Mouse (Mus musculus): ENCODE data around the gene Ctsh.
"Not testable (repeated sequence)": the region's sequence is repeated elsewhere in the genome, so short reads cannot be mapped to it uniquely, and the experiment has no call there.

Gene Ctsh

DNA sequence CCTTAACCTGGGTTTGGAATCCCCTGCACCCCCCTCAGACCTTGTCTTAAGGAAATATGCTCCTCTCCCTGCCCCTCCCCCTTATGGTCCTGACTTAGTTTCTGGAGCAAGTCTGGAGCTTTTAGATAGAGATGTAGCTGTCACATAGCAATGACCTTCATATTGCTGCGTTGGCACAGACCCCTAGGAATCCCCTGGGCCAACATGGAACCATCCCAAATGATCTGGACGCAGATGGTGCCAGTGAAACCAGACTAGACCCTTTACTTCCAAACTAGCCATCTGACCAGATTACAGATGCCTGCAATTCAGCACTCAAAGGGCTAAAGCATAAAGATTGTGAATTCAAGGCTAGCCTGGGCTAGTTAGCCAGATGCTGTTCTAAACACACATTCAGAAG is 2.8 kb downstream of the Ctsh start:
- no peak for DNase-seq (ENCODE audit: low spot score in 2 of 2)

DNA sequence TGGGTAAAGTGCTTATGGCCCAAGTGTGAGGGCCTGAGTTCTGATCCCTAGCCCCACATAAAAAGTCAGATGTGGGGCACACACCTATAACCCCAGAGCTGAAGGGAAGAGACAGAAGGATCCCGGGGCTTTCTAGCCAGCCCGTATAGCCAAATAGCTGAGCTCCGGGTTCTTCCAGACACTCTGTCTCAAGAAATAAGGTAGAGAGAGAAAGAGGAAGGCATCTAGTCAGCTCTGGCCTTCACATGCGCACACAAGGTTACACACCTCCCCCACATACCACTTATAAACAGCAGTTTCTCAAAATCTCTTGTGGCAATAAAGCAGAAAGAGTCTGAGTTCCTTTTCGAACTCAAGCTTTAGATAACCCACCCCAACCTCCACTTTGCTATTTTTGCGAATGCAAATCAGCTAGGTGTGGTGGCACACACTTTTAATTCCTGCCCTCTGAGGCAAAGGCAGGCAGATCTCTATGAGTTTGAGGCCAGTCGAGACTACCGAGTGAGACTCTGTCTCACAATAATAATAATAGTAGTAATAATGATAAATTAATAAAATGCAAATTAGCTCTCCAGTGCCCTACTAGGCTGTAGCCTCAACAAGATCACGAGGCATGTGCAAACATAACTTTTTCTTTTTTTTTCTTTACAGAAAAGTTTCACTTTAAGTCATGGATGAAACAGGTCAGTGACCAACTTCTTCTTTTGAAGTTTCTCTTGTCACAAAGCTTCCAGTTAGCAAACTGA is 6.0 kb downstream of the Ctsh start:
- peak; percentile 82 to 84 for DNase-seq (ENCODE audit: low spot score in 2 of 2)

DNA sequence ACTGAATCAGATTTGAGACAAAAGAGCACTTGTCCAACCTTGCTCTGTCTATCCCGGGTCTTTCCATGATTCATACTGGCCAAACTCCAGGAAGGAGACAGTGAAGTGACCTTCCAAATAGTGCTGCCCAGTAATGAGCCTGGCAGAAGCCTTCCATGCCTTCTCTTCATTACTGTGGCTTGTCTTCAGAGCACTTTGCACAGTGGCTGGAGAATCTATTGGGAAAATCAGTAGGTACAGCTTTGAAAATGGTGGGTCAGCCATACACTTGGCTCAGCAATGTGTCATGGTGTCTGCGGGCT is 6.6 kb downstream of the Ctsh start:
- DNase-seq (ENCODE audit: low spot score in 2 of 2) = no peak

DNA sequence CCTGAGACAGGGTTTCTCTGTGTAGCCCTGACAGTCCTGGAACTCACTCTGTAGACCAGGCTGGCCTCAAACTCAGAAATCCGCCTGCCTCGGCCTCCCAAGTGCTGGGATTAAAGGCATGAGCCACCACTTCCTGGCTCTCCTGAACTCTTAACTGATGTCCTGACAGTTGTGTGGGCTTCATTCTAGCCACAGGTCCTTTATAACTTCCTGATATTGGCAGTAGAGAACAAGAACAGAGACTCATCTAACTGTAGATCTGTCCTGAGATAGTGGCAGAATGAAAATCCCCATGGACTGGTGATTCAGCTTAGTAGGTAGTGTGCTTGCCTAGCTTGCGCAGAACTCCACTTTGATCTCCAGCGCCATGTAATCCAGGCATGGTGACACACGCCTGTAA is 7.0 kb downstream of the Ctsh start:
- not testable (repeated sequence) for DNase-seq (ENCODE audit: low spot score in 2 of 2)

DNA sequence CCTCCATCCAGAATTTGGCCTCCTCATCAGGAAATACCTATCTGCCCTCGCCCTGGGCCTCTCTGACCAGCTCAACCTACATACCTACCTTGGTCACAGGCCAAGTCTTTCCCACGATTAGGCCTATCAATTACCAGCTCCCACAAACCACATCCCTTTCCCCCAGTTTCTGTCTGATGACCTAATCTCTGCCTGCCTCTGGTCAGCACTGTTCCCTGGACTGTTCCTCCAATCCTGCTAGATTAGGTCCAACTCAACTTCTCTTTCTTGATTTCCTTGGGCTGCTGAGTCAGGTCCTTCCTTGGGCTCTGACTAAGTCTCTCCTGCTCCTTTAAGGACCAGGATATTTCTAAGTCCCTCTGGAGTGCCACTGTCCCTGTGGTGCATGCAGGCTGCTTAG is 13.4 kb downstream of the Ctsh start:
- no peak for DNase-seq (ENCODE audit: low spot score in 2 of 2)

DNA sequence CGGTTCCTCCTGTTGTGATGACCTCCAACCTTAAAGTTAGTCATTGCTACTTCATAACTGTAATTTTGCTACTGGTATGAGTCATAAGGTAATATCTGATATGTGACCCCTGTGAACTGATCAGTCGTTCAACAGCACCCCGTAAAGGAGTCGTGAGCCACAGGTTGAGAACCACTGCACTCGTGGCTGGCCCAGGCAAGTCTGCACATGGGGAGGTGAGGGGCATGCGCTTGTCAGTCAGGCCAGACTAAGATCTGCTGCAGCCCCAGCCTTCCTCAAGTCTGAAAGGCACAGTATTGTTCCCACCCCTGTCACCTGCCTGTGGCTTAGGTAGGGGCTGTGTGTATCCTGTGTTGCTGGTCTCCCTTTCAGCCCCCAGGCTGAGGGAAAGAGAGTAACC is 14.8 kb downstream of the Ctsh start:
- no peak for DNase-seq (ENCODE audit: low spot score in 2 of 2)

DNA sequence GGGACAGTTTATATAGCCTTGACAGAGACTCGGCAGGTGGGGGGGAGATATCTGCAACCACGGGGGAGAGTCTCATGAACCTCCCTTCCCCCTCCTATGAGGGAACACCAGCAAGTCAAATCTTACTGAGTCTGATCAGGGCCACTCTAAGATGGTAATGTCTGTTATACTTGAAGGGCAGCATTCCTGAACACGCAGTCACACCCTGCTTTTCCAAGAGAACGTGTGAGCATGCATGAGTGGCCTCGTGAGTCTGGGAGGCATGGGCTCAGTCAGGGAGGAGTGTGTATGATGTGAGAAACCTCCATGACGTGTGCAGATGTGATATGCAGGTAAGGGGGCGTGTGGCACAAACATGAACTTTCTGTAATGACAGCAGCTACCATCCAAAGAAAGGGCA is 15.5 kb downstream of the Ctsh start:
- DNase-seq (ENCODE audit: low spot score in 2 of 2) = no peak

DNA sequence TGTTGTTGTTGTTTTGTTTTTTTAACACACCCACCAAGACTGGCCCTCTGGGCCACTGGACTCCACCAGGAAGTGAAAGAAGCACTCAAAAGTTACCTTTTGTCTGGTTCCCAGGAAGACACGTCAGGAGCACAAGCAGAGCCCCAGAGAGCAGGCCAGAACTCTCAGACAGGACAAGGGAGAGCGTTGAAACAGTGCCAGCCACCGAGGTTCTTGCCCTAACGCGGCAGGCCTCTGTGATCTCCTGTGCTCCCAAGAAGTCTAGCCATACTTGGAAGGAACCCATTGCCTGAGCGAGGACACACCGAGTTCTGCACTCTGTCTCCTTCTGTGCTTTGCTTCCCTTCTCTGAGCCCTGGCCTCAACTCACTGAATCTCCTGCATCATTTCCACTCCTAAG is 16.2 kb downstream of the Ctsh start:
- DNase-seq (ENCODE audit: low spot score in 2 of 2) = no peak

DNA sequence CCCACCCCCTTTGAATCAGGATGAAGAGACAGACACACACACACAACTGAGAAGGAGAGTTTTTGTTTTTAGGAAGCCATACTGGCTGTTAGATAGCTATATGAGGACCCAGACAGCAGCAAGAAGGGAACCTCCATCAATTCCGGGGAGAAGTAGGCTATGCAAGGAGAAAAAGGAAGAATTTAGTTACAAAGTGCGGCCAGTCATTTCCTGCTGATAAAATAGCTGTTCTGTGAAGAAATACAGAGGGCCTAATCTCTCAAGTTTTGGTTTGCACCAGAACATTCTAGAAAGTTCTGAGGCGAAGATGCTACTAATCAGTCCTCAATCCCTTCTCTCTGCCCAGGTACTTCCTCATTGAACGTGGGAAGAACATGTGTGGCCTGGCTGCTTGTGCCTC is 21.4 kb downstream of the Ctsh start:
- peak in 1 of 2 experiments; percentile 0 for DNase-seq (ENCODE audit: low spot score in 2 of 2)

DNA sequence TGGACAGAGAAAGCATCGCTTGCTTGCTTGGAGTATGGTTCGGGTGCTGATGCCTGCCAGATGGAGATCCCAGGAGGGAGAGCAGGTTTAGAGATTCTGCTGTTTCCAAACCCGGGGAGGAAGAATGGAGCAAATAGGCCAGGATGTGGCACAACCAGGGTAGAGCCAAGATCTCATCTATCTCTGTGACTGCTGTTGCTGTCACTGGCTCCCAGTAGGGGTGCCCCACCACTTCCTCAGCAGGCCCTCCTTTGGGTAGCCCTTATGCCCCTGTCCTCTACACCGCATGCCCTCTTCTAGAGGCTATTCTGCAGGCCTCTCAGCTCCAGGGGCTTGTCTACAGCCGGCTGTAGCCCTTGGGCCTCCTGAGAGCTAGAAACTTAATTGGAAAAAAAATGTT is 22.2 kb downstream of the Ctsh start:
- no peak for DNase-seq (ENCODE audit: low spot score in 2 of 2)

DNA sequence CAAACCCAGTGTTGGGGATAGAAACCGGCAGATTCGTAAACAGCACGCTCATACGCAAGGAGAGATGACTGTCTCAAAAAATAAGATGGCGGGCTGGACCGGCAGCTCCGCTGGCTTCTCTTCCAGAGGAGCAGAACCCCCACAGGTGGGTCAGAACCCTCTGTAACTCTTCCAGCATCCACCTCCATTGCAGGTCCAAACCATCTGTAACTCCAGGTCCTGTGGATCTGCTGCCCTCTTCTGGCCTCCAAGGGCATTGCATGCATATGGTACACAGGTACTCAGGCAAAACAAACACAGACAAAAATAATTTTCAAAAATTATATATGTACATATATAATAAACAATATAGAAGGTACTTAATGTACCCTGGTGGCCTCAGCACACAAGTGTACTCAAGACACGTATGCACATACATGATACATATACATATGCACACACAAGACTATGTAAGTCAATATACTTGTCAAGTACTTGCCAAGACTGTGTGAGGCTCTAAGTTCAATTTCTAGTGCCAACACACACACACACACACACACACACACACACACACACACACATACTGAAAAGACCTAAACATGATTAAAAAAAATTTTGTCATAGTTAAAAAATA is 23.0 kb downstream of the Ctsh start:
- peak; percentile 69 to 75 for DNase-seq (ENCODE audit: low spot score in 2 of 2)

DNA sequence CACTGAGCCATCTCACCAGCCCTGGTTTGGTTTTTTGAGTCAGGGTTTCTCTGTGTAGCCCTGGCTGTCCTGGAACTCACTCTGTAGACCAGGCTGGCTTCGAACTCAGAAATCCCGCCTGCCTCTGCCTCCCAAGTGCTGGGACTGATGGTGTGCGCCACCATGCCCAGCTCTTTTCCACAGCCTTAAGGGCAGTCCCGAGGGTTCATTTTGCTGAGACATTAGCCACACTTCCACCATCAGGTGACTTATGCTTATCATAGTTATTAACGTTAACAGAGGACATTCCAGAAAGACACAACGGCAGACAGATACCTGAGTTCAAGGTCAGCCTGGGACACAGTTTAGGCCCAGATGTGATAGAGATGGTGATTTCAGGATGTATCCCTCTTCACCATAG is 28.0 kb downstream of the Ctsh start:
- not testable (repeated sequence) for DNase-seq (ENCODE audit: low spot score in 2 of 2)

DNA sequence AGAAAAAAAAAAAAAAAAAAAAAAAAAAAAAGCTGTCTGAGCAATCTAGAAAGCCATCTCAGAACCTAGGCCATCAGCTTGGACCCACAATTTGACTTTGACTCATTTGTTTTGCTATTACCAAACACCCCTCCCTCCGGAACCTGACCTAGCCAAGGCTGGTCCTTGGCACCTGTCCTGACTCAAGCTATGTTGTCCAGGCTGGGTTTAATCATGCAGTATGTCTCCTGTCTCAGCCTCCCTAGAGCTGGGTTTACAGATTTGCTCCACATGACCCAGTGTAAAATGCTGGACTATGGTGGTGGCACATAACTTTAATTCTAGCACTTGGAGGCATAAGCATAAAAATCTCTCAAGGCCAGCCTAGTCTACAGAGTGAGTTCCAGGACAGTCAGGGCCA is 29.0 kb downstream of the Ctsh start:
- DNase-seq (ENCODE audit: low spot score in 2 of 2) = no peak

DNA sequence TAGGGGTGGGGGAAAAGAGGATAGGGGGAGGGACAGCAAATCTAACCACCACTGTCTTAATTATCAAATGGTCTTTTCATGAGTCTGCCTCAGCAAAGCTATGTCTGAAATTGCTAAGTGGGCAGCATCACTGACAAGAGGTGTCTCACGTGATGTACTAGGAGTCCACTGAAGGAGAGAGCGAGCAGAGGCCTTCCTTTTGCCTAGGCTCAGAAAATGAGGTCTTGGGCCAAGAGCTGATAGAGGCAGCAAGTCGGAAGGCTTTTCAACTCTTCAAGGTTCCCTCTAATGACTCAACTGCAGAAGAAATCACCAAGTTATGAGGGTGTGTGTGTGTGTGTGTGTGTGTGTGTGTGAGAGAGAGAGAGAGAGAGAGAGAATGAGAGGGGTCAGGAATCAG is 30.2 kb downstream of the Ctsh start:
- DNase-seq (ENCODE audit: low spot score in 2 of 2) = no peak

DNA sequence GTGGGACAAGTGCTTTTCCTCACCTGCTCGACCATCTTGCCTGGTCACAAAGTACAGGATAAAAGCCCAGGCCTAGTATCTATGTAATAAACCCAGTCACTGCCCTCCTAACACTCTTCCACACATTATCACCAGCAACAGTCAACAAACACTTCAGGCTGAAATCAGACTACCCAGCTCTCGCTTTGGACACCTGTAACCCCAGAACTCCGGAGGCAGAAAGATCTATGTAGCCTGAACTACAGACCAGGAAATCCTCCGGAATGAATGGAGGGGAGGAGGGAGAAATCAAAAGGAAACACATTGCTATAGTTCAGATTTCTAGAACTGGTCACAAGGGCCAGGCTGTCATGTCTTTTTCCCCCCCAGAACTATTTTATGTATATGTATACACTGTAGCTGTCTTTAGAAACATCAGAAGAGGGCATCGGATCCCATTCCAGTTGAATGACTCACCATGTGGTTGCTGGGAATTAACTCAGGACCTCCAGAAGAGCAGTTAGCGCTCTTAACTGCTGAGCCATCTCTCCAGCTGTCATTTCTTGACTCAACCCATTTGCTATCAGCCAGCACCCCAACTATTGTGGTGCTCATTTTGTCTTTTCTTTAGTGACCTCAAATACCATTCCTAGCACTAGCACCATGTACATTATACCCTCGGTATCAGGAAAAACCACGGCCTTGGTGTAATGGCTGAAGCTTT is 31.0 kb downstream of the Ctsh start:
- DNase-seq (ENCODE audit: low spot score in 2 of 2) = no peak

DNA sequence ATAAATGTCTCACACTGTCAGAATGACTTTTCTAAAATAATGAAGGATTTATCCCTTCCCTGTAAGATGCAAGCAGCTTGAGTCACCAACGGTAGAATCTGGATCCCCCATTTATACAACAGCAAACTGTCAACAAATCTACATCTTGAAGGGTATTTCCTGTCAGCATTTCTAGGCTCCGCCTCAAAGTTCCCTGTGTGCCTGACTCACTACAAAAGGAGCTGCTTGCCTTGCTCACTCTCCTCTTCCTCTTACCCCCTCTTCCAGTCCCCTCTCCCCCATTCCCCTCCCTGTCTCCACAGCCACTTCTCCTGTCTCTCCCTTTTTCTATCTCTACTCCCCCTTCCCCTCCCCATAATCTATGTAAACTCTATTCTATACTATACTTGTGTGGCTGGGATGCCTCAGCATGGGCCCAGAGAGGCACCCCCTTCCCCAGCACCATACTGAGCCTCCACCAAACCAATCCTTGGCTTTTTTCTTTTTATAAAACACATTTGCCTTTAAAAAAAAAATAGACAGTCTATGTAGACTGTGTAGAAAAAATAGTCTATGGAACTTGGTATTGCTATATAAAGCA is 34.0 kb downstream of the Ctsh start:
- no peak for DNase-seq (ENCODE audit: low spot score in 2 of 2)

DNA sequence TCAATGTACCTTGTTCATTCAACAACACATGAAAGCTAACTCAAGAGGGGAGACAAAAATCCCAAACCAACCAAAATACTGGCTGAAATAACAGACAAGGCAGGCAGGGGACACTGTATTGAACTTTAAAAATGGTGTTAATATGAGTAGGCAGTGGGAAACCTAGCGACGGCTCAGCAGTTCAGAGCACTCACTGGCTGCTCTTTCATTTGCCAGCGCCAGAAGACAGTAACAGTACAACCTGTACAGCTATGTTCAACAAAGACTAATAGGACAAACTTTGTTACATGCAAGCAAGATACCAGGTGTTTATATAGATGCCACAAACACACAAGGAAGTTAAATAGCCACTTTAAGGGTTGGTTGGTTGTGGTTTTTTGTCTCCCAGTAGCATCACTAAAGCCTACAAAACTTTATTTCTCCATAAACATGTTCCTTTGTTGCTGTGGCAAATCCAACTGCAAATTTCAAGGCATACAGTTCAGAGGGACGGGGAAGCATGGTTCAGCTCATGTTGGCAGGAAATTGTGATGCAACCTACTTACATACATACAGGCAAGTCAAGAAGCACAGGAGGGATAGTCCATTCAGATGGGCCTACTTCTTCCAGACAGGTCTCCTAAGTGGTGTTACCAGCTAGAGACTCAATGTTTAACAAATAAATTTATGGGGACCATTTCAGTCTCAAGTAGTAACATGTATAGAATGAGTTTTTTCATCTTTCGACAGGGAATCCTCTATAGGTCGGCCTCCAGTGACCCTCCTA is 35.6 kb downstream of the Ctsh start:
- DNase-seq (ENCODE audit: low spot score in 2 of 2) = no peak

DNA sequence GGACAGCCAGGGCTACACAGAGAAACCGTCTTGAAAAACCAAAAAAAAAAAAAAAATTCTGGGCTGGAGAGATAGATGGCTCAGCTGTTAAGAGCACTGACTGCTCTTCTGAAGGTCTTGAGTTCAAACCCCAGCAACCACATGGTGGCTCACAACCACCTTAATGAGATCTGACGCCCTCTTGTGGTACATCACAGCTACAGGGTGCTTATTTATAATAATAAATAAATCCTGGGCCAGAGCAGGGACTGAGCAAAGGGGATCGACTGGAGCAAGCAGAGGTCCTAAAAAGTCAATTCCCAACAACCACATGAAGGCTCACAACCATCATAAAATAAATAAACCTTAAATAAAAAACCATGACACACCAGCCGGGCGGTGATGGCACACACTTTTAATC is 45.0 kb downstream of the Ctsh start:
- DNase-seq (ENCODE audit: low spot score in 2 of 2) = peak in 1 of 2 experiments; percentile 23

DNA sequence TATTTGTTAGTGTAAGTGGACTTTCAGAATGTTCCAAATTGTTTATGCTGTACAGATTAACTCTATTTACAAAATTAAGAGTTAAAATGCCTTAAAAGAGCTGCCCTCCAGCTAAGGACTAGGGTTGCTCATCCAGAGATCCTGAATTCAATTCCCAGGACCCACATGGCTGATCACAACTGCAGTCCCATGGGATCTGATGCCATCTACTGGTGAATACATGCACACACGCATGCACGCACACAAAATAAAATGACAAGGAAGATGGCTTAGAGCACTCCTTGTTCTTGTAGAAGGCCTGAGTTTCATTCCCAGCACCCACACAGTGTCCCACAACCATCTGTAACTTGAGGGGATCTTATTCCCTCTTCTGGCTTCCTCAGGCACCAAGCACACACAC is 46.8 kb downstream of the Ctsh start:
- DNase-seq (ENCODE audit: low spot score in 2 of 2) = no peak

DNA sequence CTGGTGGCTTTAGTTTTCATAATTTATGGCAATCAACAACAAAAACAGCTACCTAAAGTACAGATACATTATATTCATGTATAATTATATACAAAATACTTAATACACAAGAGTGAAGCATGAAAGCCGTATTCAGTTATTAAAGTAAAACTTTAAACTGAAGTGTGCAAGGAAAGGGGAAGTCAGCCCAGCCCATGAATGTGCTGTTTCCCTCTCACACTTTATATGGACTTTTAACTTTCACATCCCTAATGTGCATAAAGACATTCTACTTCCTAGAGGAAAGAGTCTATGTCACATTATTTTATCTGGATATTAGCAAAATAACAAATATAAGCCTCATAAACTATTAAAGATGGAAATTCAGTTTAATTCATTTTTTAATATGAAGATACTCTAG is 51.5 kb downstream of the Ctsh start:
- no peak for DNase-seq (ENCODE audit: low spot score in 2 of 2)

DNA sequence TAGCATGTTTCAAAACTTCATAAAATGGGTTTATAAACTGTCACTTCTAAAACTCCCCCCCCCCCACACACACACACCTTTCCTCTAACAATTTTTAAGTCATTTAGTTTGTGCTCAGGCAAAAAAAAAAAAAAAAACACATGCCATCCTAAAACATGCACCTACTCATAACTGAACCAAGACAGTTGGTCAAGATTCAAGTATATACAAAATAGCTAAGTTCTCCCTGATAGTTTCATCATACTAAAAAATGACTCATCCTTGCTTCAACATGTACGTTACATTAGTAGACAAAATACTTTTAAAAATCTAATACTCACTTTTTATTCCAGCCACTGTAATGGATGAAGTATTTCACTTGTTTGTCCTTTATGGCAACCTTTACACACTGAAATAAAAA is 53.0 kb downstream of the Ctsh start:
- no peak for DNase-seq (ENCODE audit: low spot score in 2 of 2)

DNA sequence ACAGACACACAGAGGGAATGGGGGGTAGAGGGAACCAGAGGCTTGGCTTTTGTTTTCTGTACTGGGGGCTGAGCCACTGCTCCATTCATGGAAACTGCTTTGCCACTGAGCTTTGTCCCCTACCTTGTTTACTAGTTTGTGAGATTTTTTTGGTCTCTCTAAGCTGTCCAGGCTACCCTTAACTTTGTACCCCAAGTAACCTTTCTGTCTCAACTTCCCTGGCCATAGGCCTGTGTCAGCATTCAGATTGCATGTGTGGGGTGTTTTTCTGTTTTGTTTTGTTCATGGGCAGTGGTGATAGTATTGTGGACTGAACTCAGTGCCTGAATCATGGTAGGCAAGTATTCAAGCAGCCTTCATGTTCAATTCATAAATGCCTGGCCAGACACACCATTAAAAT is 54.3 kb downstream of the Ctsh start:
- no peak for DNase-seq (ENCODE audit: low spot score in 2 of 2)

Measured in spleen, postnatal 36 days (tissue).